Mouse (Mus musculus) heart, postnatal 0 days (tissue): ENCODE data around the gene Rpl5.

ENCODE experiments used
- CTCF ChIP-seq: IDR thresholded peaks from 2 replicates; pipeline ENCODE4 v1.5.1; 2016; ENCODE audit warnings: antibody characterized with exemption, control low read depth, low read depth
- EP300 ChIP-seq: IDR thresholded peaks from 2 replicates; pipeline ENCODE4 v1.6.1; 2016; ENCODE audit warnings: antibody characterized with exemption, low read depth

DNA sequence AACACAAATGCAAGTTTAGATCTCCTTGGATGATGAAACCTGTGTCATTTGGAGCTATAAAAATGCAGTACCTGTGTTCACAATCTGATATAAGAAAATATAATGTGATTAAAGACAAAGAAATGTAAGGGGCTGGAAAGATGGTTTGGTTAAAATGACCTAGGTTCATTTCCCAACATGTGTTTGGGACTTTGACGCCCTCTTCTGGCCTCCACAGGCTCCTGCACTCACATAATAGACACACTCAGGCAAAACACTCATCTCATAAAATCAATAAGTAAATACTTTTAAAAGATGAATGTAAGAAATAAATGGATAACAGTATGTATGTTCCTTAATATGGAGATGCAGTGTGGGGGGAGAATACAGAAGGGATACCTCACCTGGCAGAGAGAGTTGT, 23.2 kb upstream of the Rpl5 start:
- TF ChIP-seq CTCF, result no peak
- no peak for TF ChIP-seq EP300
